17 mouse cellular contexts compared by ENCODE assay signal in the genomic region with DNA sequence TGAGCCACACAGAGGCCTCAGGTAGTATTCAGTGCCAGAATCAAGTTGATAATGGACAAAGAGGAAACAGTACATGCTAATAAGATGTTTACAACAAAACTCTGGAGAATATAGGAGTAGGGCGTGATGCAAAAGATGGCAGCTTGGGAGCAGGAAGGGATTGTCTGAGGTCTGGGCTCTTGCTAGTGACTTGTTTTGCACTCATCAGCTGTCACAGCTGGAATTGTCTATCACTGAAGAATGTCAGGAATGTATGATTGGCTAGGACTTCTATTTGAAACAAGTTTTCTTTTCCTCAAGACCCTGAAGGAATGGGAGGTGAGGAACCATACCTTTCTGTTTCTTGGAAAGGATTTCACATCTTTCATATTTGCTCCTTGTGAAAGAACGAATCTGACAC.
"Had no signal": no experiment of that assay in that cellular context is flagged by ENCODE, and none has a peak within 500 bp of the region (broad histone marks: within the 10 kb centered on the region; RNA-seq: fewer than 3 reads in every experiment).

No protein-coding gene starts in this region.

- H3K36me3 ChIP-seq: midbrain, embryonic 10.5 days; midbrain, embryonic 13.5 days; midbrain, embryonic 15.5 days; neural tube, embryonic 12.5 days had no signal

- H3K4me2 ChIP-seq: lung, embryonic 14.5 days; midbrain, embryonic 13.5 days; midbrain, embryonic 15.5 days; neural tube, embryonic 12.5 days had no signal

- DNase-seq: lung, adult 18-20 months; lung, embryonic 14.5 days; lung, postnatal 10 days; lung, postnatal 4 days; retina, postnatal 1 day; right cerebral cortex, adult 18-20 months; right cerebral cortex, postnatal 25 days; right cerebral cortex, postnatal 4 days; spleen, adult 18-20 months; thymus, adult 18-20 months; thymus, postnatal 14 days; thymus, postnatal 36 days had no signal

- H3K9ac ChIP-seq: liver, embryonic 14.5 days; lung, embryonic 14.5 days; midbrain, embryonic 13.5 days; midbrain, embryonic 15.5 days; neural tube, embryonic 12.5 days had no signal

- H3K27me3 ChIP-seq: midbrain, embryonic 13.5 days; midbrain, embryonic 15.5 days; neural tube, embryonic 12.5 days had no signal

- H3K4me3 ChIP-seq: midbrain, embryonic 10.5 days; midbrain, embryonic 13.5 days; midbrain, embryonic 15.5 days; neural tube, embryonic 12.5 days had no signal

- ATAC-seq: midbrain, embryonic 13.5 days; midbrain, embryonic 15.5 days had no signal

- H3K9me3 ChIP-seq: midbrain, embryonic 10.5 days; midbrain, embryonic 13.5 days; midbrain, embryonic 15.5 days; neural tube, embryonic 12.5 days had no signal

- H3K27ac ChIP-seq: liver, embryonic 14.5 days; midbrain, embryonic 10.5 days; midbrain, embryonic 13.5 days; midbrain, embryonic 15.5 days; neural tube, embryonic 12.5 days had no signal

- H3K4me1 ChIP-seq: midbrain, embryonic 10.5 days; midbrain, embryonic 13.5 days; midbrain, embryonic 15.5 days; neural tube, embryonic 12.5 days had no signal
